Mouse (Mus musculus) v-Abl transformed pro-B cells (cell line): ENCODE results near the gene Tead3.

Source experiments
- in situ Hi-C, 2 experiments: fragments of 400-800 bp; cut with MboI; formaldehyde crosslinking; loops; one replicate each; pipeline ENCODE4 v1.15.1; 2025; ENCODE audit not compliant: unreplicated experiment in 2 of 2

Tead3 gene

DNA sequence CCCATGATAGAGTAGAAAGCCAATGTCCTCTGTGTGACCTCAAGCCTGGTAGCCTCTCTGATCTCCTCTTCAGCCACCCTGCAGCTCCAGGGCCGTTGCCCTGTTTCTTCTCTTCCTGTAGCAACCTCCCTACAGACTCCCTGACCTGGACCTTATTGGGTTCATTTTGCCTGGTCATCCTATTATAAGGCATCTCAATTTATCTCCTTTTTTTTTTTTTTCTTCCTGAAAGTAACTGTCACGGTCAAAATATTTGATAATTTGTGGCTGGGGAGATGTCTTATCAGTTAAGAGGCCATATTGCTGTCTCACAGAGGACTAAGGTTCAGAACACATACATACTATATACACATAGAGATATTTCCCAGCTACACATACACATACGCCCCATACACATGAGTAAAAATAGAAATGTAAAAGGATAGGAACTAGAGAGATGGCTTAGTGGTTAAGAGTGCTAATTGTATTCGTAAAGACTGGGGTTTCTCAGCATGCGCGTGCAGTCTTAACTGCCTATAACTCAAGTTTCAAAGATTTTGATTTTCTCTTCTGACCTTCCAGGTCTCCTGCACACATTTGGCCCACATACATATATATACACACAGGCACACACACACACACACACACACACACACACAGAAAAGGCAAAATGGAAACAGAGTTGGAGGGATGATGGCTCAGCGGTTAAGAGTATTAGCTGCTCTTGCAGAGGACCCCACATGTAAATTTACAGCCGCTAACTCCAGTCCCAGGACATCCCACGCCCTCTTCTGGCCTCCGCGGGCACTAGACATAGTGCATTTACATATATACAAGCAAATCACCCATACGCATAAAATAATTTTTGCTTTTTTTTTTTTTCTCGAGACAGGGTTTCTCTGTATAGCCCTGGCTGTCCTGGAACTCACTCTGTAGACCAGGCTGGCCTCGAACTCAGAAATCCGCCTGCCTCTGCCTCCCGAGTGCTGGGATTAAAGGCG is 38.1 kb downstream of the Tead3 start:
- in situ Hi-C loops: no loop called here

DNA sequence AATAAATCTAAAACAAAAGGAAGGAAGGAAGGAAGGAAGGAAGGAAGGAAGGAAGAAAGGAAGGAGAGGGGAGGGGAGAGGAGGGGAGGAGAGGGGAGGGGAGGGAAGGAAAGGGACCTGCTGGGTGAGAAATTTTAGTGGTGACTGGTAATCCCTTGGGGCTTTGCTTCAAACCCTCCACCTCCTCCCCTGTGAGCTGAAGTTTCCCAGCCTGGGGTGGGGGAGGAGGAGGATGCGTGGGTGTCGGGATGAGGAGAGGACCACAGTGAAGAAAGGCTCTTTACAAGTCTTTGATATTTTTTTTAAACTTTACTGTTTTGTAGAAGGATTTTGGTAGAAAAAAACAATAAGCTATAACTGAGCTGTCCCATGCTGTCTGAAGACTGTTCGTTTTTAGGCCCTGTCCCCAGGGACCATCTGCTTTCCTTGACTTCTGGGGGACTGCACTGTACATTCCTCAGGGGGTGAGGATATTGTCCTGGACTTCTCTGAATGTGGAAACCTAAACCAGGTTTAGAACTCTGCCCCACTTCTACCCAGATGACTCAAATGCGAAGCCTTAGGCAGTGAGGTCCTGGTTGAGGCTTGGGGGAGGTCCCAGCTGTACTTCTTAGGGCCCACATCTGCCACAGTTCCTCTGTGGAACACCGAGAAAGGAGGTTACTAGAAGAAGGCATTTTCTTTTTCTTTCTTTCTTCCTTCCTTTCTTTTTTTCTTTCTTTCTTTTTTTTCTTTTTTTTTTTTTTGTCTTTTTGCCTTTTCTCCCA is 39.1 kb downstream of the Tead3 start:
- in situ Hi-C loops: no loop called here

GRCm38 (mm10) chr17:28310831-28311230 is 39.8 kb downstream of the Tead3 start:
- in situ Hi-C loops: no loop called here

DNA sequence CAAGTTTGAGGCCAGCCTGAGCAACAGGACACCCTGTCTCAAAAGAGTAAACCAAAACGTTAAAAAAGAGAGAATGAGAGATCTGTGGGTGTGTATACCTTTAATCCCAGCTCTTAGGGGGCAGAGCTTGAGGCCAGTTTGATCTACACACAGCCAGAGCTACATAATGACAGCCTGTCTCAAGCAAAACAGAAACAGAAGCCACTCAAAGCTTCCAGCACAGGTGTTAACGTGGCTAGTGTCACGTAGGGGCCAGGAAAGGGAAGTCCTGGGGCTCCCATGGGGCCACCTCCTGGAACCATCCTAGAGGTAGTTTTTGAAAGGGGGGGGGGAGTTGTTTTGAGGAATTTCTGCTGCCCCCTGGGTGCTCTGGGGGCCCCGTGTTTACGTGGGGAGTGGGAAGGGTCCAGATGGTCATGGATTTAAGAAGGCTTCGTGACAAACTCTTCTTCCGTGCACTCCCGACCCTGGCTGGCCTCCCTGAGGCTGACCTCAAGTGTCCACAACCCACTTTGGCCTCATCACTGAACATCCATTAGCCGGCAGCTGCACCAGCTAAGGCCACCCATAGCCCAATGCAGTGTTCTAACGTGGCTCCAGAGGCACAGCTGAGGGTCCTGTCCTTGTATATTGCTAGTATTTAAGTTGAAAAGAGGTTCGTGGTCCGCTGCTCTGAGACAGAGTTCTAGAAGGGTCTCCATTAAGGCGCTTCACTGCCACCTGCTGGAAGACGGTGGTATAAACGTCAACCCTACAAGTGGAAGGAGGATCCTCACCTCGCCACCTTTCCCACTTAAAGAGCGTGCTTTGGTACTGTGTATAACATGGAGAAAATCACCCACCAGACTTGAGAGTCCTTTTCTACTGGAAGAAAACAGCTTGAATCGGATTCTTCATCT is 42.1 kb downstream of the Tead3 start:
- in situ Hi-C loops: loop anchor here (5.0 to 10.0 kb wide), 4 partner anchors 74 to 224 kb away; partner anchors contain the start of genes Def6 (in 2 of the 2), Ppard (in 2 of the 2) and Tcp11 (in 1 of the 2)

DNA sequence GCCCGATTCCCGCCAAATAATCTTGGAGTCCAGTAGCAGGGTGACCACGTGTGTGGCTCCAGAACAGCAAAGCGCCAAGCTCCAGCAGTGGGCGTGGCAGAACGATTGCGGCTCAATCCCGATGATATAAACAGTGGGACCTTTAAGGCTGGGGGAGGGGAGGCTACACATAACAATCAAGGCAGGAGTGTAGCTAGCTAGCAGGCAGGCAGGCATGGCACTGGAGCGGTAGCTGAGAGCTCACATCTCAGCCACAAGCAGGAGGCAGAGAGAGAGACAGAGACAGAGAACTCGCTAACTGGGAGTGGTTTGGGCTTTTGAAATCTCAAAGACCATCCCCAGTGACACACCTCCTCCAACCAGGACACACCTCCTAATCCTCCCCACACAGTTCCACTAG is 45.4 kb downstream of the Tead3 start:
- in situ Hi-C loops: loop anchor here (5.0 to 10.0 kb wide), 4 partner anchors 70 to 220 kb away; partner anchors contain the start of genes Def6 (in 2 of the 2), Ppard (in 2 of the 2) and Tcp11 (in 1 of the 2)

- in situ Hi-C loops: loop anchor here in 1 of 2 experiments (10.0 kb wide), 2 partner anchors 66 to 216 kb away; partner anchors contain the start of genes Ppard and Tcp11
These were observed 49.8 kb downstream of the Tead3 start for GRCm38 (mm10) chr17:28300850-28301249.

DNA sequence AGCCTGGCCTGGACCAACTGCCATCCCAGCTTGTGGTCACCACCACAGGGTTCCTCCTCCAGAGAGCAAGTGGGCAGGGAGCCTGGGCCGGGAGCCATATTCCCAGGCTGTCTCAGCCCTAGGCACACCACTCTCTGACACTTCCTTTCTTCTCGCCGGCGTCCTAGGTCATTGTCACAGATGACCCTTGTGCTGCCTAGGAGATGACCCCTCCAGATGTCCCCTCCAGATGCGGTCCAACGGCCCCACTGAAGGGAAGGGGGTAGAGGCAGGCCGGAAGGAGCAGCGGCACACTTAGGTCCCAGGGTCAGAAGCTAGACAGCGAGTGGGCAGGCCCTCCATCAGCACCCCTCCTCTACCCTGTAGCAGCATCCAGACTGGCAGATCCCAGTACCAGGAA is 50.3 kb downstream of the Tead3 start:
- in situ Hi-C loops: loop anchor here in 1 of 2 experiments (10.0 kb wide), 2 partner anchors 66 to 216 kb away; partner anchors contain the start of genes Ppard and Tcp11

- in situ Hi-C loops: loop anchor here in 1 of 2 experiments (10.0 kb wide), 2 partner anchors 65 to 215 kb away; partner anchors contain the start of genes Ppard and Tcp11
These were observed 50.8 kb downstream of the Tead3 start for GRCm38 (mm10) chr17:28299669-28300320.

DNA sequence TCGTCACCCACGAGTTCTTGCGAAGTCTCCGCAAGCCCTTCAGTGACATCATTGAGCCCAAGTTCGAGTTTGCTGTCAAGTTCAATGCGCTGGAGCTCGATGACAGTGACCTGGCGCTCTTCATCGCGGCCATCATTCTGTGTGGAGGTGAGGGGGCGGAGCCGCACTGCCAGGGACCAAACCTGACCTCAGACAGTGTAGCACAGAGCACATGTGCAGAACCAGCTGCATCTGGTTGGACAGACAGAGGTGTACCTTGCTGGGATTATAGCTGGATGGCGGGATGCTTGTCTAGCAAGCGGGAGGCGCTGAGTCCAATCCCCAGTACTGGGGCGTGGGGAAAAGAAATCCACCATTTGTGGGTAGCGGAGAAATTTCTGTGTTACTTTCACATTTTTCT is 51.7 kb downstream of the Tead3 start:
- in situ Hi-C loops: no loop called here

DNA sequence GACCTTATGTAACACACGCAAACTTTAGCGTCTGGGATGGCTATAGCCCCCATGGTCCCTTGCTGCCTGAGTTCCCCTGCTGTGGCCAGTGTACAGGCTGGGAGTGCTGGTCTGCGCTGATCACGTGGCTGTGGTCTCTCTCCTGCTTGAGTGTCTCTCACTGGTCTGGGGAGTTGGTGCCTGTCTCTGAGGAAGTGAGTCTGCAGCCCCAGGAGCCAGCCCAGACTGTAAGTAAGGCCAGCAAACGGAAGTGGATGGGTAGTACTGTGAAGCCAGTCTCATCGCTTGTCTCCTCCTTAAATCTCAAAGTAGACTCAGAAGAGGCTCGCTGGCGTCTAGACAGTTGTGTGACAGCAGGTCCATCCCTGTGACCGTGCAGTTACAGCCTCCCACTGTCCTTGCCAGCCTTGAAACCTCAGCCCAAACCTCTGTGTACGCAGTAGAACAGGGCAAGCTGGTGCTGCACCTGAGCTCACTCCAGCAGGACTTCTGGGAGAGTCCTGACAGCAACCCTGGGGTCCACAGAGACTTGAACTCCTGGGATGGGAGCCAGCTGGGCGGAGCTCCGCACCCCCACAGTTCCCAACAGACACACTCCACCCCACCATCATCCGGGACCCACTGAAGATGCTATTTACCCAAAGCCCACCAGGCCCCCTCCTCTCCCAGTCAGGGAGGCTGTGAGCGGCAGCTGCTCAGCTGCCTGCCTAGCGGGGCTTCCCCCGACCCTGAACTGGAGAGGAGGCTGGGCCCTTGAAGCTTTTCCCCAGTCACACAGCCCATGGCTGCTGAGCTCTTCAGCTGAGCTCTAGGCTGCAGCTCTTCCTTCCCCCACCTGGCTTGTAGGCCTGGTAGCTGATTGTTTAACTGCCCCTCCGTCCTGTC is 55.9 kb downstream of the Tead3 start:
- in situ Hi-C loops: no loop called here

GRCm38 (mm10) chr17:28293716-28294115 is 56.9 kb downstream of the Tead3 start:
- in situ Hi-C loops: no loop called here

DNA sequence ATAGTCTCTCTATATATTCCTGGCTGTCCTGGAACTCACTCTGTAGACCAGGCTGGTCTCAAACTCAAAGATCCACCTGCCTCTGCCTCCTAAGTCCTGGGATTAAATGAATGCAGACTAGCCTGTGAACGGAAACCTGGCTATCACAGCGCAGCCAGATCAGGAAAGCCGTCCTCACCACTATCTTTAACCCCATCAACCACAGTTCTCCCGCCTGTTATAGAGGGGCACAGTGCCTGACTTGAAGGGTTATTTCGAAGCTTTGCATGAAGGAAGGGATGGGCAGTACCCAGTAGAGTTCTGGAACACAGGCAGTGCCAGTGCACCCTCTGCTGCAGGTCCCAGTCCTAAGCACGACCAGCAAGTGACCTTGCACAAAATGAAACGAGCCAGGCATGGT is 59.3 kb downstream of the Tead3 start:
- in situ Hi-C loops: no loop called here

DNA sequence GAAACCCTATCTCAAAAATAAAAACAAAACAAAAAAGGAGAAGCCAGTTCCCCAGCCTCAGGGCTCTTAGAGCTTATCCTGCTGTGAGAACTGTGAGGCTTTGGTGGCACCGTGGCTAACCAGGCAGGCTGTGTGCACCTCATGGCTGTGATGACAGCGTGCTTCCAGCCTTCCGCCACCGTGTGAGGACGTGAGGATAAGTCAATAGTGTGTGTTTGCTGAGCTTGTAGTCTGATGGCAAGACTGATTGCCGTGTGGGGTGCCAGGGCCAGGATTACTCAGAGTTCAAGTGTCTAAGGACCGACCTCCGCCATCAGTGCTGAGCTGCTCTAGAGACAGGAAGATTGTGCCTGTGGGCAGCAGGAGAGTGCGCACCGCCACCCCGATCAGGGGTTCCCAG is 59.9 kb downstream of the Tead3 start:
- in situ Hi-C loops: no loop called here

DNA sequence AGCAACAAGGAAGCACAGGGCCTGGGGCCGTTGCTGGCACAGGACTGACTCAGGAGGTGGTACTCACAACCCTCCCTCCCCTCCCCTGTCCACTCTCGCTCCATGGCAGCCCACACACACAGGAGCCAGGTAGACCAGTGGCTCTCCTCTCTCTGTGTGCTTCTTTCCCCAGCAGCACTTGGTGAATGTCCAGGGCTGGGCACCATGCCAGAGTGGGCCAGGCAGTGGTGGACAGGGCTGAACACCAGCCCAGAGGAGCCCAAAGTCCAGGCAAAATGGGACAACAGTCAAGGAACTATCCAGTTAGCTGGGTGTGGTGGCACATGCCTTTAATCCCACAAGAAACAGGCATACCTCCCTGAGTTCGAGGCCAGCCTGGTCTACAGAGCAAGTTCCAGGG is 60.4 kb downstream of the Tead3 start:
- in situ Hi-C loops: no loop called here

DNA sequence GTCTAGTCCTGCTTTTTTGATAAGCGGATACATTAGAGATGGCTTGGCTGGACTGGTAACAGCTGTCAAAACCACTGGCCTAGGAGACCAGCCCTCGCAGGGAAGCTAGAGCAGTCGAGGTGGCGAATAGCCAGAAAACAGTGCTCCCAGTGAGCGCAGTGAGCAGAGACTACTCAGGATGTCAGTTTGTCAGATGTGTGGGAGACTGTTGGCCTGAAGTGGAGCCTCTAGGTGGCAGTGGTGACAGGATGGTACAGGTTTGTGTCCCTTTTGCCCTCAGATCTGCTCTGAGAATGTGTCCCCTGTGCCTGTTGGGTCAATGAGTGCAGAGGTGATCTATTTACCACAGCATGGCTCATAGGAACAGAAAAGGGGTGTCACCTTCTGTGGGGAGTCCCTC is 62.6 kb downstream of the Tead3 start:
- in situ Hi-C loops: no loop called here

DNA sequence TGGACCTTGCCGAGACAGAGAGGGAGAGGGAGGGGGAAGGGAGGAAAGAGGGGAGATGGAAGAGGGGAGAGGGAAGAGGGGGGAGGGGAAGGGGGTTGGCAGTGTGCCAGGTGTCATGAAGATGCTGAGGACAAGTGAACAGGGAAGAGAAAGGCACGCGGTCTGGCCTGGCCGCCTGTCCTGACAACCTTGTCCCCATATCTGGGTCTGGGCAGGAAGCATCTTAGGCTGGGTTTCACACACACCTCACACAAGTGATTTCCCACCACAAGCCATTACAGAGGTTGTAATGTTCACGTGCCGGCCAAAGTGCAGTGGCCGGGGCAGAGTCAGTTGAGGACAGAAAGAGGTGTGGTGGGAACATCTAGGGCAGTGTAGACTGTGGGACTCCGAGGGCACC is 63.0 kb downstream of the Tead3 start:
- in situ Hi-C loops: no loop called here

DNA sequence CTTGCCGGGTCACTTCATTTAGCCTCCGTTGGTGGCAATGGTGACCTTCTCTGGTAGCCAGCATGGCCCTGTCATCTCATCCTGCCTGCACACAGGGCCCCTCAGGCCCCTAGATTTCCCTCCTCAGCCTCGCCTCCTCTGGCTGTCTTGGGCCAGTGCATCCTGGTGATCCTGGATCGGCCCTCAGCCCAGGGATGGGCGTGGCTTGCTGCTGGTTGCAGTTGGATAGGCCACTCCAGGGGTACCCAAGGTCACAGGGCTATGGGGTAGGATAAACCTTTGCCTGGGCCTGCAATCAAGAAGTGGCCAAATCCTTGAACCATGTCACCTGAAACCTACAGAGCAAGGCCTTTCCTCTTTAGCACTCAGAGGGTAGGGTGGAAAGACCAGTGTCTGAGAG is 63.7 kb downstream of the Tead3 start:
- in situ Hi-C loops: no loop called here

- in situ Hi-C loops: no loop called here
These were observed 64.5 kb downstream of the Tead3 start for GRCm38 (mm10) chr17:28286133-28286532.

- in situ Hi-C loops: no loop called here
These were observed 67.4 kb downstream of the Tead3 start for GRCm38 (mm10) chr17:28283199-28283598.
